Mouse (Mus musculus) monocyte, adult 5-6 weeks (primary cell): Measurements from ENCODE around the gene Ccl17. TPM values are rescaled to one million over a fixed set of nuclear protein-coding genes. Genes with fewer than 3 reads are reported as not detected.

Experiments used
- ATAC-seq: fragments of 153-309, 156-312 bp; replicated peaks from 2 replicates; pipeline ENCODE4 v1.8.0; 2017; ENCODE audit warnings: mild to moderate bottlenecking; ENCODE audit not compliant: low TSS enrichment, insufficient number of reproducible peaks, severe bottlenecking, poor library complexity, low FRiP score
- total RNA-seq: library from RNA; stranded (forward); fragments of 200-1000, 200-491, 200-594 nt; gene quantifications from 3 replicates; pipeline ENCODE4 v1.2.3, GENCODE M21; 2017

Ccl17 gene
- not detected in 3 replicates for total RNA-seq

DNA sequence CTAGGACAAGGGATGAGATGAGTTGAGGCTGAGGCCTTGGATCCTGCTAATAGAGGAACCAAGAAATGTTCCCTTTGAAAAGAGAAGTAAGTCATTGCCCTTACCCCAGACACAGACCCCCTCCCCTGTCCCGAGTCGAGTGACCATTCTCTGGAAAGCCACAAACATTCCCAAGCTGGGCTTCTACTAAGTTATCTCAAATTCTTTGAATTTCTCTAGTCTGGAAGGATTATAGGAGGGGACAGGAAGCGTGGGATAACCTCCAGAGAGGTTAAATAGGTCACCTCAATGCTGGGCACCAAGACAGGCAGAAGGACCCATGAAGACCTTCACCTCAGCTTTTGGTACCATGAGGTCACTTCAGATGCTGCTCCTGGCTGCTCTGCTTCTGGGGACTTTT, at the start of gene Ccl17:
Gene Ccl17, plus strand, starts transcription at position 301 of the 400 bp plus-strand sequence.
- ATAC-seq = no peak

DNA sequence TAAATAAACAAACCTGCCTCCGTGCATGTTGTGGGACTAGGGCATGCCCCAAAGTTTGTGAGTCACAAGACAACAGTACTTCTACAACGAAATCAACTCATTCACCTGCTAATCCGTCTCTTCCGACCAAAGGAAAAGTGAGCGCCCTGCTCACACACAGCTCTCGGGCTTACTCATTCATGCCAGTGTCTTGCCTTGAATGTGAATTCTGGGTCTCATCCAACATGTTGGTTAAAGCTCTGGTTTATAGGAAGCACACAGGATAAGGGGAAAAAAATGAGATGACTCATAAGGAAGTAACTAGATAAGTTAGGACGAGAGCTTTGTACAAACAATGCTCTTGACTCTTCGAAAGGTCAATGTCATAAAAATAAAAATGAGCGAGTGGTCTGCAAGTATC, 43.2 kb upstream of the Ccl17 start:
- no peak for ATAC-seq

DNA sequence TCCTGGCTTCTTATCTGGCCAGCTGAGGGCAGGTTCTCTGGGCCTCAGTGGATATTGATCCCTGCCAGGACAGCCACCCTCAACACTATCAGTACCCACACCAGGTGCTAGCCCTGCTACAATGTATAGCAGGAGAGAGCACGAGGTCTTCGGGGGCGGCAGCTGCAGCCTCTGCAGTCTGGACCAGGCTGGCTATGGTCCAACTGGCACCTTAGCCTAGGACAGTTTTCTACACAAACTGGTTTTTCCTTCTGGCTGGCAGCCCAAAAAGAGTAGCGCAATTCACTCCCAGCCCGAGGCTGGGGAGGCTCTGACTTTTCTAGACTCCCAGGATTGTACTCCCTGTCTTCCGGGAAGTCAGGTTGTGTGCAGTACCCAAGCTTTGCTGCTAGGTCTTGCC, 39.3 kb upstream of the Ccl17 start:
- ATAC-seq = no peak

DNA sequence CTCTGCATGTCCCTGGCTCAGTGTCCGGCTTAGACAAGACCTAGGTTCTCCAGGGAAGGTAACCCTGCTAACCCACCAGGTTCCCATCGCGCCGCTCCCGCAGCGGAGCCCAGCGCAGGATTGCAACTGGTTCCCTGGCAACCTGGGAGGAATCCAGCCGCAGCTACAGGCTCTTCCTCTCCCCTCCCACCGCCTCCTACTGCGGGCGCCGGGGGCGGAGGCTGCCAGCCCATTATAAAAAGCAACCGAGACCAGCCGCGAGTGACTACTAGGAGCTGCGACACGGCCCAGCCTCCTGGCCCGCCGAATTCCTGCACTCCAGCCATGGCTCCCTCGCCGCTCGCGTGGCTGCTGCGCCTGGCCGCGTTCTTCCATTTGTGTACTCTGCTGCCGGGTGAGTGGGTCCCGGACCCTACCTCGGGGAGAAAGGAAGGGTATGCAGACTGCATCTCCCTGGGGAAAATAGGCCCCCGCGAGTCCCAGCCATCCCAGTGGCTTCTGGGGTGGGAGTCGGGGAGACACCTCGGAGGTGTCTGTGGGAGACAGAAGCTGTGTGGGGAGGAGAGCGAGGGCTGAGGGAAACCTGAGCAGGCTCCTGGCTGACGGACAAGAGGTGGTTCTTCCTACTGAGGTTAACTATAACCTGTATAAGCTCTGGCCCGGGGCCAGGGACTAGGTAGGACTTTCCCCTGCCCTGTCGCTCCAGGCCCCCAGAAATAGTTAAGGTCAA, 38.1 kb upstream of the Ccl17 start, which contains the start of gene Cx3cl1:
Gene Cx3cl1, plus strand, starts transcription at position 69 of the 730 bp plus-strand sequence.
- no peak for ATAC-seq

DNA sequence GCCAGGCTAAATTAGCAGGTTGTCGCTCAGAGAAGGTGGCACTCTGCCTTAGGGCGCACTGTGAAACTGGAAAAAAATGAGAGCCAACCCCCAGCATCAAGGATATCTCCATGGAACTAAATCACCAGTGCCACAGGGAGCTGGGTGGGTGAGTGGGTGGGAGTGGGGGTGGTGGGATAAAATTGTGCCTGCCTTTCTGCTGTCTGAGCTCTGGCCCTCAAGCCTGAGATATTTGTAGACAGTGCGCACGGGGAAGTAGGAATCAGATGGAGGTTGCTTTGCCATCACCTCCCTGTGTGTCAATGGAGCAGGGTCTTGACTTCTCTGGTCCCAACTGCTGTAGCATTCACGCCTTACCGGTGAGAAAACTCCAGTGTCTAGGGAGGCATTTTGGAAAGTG, 37.2 kb upstream of the Ccl17 start:
- ATAC-seq = no peak

DNA sequence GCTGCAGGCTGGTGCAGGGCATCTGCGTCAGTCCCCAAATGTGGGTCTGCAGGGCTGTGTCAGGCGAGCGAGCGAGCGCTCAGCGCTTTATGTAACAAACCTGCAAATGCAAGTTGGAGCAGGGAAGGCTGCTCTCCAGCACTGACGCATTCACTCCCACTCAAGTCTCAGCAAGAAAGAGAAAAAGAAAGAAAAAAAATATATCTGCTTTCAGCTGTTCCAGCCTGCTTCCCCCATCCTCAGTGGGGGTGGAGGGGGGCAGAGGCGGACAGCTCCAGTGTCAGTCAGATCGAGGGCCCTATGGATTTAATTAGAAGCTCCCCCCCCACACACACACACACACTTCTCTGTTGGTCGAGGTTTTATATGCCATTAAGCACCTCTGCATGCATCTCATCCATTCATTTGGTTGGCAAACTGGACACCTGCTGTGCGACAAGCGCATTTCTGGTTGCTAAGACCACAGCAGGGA, 36.5 kb upstream of the Ccl17 start:
- no peak for ATAC-seq

DNA sequence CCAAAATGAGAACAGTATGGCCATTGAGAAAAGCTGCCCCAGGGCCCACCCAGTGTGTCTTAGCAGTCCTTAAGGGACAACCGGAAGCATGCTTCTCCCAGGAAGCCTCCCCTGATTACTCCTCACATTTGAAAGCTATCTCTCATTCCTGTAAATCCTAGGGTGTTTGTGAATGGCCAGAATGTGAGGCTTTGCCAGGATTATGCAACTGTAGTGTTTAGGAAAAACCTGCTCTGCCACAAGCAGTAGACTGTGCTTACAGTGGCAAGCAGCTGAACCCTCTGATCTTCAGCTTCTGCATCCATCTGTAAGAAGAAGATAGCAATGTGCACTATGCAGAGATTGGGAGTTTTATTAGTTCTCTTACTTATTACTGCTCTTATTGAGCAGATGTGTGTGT, 35.7 kb upstream of the Ccl17 start:
- no peak for ATAC-seq

DNA sequence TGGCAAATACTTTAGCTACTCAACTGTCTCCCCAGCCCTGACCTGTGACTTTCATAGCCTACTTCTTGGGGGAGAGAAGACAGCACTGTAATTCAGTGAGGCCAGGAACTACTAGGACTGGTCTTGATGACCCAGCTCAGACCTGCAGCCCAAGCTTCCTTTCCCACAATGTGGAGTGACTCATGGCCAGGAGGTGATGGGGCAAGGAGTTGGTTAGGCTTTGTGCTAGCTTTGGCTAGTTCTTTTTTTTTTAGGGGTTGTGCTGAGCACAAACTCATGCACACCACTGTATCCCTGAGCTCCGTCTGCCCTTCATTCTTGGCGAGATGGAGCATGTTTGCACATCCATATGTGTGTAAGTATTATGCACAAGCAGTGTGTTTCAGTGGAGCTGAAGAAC, 33.9 kb upstream of the Ccl17 start:
- no peak for ATAC-seq

DNA sequence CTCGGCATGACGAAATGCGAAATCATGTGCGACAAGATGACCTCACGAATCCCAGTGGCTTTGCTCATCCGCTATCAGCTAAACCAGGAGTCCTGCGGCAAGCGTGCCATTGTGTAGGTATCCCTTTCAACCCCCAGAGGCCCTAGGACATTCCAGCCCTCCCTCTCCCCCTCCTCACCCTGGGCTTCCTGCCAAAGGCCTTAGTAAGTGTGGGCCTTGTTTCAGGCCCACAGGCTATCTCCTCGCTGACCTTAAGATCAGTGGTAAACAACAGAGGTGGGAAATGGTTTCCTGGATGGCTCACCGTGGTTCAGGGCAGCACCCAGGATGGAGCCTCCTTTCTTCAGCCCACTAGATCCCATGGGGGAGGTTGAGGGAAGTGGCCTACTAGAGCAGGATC, 32.2 kb upstream of the Ccl17 start:
- ATAC-seq = no peak

DNA sequence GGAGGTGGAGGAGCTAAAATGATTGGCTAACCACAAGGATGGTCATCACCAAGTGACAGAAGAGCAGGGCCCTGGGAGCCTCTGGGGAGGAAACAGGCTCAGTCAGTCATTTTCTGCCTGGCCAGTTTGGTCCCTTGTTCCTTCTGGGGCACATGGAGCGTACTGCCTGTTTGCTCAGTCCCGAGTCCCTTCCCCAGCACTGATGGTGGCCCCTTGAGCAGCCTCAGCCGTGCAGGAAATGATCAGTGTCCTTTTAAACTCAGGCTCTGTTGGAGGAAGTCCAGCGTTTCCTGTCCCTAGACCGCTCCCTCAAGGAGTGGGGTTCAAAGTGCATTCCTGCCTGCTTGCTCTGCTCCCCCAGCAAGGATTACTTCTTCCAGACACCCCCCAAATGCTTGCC, 31.8 kb upstream of the Ccl17 start:
- peak; percentile 32; the same call in 1 of the 2 replicates for ATAC-seq

DNA sequence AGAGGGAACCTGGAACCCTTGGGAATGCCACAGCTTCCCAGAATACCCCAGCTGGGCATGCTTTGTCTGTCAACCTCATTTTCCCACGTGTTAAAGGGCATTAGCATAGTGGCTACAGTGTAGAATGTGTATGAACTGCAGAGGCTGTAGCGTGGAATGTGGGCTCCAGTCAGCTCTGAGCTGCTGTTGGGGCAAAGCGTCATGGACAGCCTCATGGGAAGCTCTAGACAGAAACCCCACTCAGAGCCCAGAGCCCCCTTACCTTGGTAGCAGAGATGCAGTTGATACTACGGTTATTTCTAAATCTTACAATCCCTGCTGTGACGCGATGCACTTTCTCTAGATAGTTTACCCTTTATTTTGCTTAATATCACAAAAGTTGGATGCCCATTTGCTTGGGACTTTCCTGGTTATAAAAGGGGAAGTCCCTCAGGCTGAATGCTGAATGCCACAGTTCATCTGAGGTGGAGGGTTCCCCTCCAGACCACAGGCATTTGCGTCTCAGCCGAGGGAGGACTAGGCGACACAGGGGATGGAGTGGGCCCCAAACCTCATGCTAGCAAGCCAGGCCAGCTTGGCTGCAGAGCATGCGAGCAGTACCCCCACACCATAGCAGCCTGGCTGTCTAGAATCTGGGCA, 31.2 kb upstream of the Ccl17 start:
- peak; percentile 44 for ATAC-seq

DNA sequence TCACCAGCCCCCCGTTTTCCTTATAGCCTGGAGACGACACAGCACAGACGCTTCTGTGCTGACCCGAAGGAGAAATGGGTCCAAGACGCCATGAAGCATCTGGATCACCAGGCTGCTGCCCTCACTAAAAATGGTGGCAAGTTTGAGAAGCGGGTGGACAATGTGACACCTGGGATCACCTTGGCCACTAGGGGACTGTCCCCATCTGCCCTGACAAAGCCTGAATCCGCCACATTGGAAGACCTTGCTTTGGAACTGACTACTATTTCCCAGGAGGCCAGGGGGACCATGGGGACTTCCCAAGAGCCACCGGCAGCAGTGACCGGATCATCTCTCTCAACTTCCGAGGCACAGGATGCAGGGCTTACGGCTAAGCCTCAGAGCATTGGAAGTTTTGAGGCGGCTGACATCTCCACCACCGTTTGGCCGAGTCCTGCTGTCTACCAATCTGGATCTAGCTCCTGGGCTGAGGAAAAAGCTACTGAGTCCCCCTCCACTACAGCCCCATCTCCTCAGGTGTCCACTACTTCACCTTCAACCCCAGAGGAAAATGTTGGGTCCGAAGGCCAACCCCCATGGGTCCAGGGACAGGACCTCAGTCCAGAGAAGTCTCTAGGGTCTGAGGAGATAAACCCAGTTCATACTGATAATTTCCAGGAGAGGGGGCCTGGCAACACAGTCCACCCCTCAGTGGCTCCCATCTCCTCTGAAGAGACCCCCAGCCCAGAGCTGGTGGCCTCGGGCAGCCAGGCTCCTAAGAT, 30.5 kb upstream of the Ccl17 start:
- ATAC-seq = no peak

DNA sequence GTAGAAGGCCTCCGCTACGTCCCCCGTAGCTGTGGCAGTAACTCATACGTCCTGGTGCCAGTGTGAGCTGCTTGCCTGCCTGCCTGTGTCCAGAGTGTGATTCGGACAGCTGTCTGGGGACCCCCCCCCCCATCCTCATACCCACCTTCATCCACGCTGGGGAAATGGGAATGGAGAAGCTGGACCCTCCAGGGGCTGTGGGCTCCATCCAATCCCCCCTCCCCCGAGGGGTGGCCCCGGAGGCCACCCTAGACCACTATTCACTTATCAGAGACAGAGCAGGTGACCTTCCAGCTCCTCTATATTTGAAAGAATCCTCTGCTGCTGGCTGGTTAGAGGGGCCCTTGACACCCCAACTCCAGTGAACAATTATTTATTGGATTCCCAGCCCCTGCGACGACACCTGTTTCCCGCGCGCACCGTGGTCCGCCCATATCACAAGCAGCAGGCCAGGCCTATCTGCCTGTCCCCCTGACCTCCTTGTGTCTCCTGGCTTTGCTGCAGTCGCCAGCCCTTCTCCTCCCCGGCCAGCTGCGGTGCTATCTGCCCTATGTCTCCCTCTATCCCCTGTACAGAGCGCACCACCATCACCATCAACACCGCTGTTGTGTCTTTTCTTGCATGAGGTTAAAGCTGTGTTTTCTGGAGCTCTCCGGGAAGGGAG, 29.6 kb upstream of the Ccl17 start:
- no peak for ATAC-seq

DNA sequence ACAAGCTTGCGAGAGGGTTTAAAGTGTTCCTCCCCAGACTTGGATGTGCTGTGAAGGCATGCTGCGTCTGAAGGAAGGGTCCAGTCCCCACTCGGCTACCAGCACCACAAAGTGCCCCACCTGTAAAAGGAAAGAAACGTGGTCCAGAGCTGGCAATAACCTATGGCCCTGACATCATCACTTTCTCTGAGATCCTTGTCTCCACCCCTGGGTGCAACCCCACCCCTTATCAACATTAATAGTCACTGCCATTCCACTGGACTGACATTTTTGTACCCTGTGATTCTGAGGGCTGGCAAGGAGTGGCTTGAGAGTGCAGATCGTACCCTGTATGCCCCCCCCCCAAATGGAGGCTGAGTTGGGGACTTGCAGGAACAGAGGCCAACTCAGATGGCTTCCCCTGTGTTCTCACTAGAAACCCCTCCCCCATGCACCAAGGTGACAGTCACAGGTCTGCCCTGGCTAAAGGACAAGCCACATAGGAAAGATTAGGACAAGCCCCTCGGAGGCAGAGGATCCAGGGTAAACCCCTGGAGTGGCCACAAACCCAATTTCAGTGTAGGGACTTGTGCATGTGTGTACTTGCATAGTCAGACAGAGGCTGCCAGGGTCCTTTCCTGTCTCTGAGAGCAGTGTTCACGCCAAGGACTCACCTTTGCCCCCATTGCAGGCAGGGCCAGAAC, 29.0 kb upstream of the Ccl17 start:
- no peak for ATAC-seq

DNA sequence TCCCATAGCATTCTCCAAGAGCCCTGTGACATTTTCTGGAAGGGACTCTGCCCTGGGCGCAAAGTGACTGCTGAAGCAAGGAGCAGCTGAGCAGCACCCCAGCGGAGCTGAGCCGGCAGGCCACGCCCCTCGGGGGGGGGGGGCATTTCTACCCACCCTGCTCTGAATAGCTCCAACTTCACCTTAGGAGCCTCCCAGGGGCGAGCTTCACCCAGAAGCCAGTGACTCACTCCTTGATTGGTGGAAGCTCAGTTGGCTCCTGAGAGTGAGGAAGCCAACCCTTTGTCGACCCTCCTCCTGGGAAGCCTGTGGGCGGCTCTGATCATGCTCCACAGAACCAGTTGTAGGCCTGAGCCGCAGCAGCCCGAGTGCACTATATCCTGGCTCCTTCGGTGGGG, 28.4 kb upstream of the Ccl17 start:
- no peak for ATAC-seq

DNA sequence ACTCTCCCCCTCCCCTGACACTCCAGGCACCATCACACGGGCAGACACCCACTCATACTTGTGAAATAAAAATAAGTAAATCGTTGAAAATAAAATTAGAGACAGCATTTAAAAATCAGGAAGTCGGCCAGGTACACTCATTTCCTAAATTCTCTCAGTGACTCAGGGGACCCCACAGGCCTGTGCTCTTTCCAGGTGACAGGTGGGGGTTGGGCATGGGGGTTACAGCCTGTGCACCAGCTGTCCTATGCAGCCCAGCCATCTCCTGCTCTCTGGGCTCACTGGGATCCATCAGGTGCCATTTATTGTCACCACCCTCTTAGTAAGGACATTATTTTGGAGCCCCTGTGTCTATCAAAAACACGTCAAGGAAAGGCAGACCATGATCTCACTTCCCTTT, 26.4 kb upstream of the Ccl17 start:
- ATAC-seq = no peak

DNA sequence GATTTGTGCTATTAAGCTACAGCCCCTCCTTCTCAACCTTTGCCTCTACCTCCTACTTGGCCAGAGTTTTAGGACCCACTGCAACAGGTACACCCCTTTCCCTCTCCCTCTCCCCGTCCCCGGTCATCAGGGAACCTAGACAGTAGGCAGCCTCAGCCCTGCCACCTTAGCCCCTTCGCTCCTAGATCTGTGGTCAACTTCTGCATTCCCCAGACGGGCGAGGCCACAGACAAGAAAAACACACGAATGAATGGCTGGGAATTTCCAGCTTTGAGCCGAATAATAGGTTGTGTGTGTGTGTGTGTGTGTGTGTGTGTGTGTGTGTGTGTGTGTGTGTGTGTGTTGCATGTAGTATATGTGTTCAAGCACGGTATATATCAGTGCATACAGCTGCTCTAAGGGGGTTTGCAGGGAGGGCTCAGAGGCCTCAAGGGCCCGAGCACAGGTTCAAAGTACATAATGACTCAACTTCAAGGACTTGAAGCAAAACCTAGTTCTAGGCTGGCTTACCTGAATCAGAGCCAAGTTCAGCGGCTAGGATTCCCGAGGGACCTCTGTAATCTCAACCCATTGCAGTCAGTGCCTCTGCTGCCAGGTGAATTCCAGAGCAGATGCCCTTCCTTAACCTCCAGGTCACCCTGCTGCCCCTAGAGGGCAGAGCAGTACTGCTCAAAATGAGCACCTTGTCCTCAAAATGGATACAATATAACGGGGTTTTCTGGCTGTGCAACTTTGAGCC, 24.8 kb upstream of the Ccl17 start:
- ATAC-seq = 0 out of 2 replicates have a peak, but pooled peaks have one; percentile 40

DNA sequence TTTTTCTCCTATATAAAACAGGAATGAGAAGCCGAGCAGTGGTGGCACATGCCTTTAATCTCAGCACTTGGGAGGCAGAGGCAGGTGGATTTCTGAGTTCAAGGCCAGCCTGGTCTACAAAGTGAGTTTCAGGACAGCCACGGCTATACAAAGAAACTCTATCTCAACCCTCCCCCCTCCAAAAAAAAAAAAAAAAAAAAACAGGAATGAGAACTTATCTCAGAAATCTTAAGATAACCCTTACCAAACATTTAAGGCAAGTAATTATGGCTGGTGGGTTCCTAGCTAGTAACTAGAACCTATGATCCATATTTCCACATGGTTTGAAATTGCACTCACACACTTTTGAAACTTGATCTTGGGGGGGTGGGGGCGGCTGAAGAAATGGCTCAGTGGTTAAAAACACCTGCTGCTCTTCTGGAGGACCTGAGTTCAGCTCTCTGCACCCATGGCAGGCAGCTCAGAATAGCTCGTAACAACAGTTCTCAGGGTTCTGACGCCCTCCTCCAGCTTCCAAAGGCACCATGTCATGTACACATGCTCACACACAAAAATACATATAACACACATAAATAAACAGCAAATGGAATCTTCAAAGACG, 24.2 kb upstream of the Ccl17 start:
- no peak for ATAC-seq
